Mouse (Mus musculus) midbrain, postnatal 0 days (tissue): ENCODE results near the gene Mab21l3. TPM values are rescaled to one million over a fixed set of nuclear protein-coding genes. Genes with fewer than 3 reads are reported as not detected.

Source experiments
- ATAC-seq: fragments of 200-750 bp; cut with Nextera tagmentation; 2 replicates; pipeline ENCODE4 v1.8.0; 2017; ENCODE audit warnings: moderate number of reproducible peaks, mild to moderate bottlenecking, moderate TSS enrichment, moderate library complexity; ENCODE audit not compliant: low FRiP score
- DNase-seq: peaks from one replicate; pipeline ENCODE4 v3.0.0-alpha.2; 2015; ENCODE audit warnings: low spot score
- H3K27ac ChIP-seq: fragments of 300-500 bp; sonication (generic); 2 replicates; pipeline ENCODE4 v1.5.1; 2014; ENCODE audit warnings: low read depth, mild to moderate bottlenecking, low read length, mixed read lengths
- H3K27me3 ChIP-seq: fragments of 300-500 bp; sonication (generic); 2 replicates; pipeline ENCODE4 v1.6.1; 2014; ENCODE audit warnings: low read length, control low read depth, mixed read lengths; ENCODE audit not compliant: insufficient read depth
- H3K36me3 ChIP-seq: fragments of 300-500 bp; sonication (generic); 2 replicates; pipeline ENCODE4 v1.6.1; 2014; ENCODE audit warnings: low read length, control low read depth, mixed read lengths; ENCODE audit not compliant: insufficient read depth
- H3K4me1 ChIP-seq: fragments of 300-500 bp; sonication (generic); 2 replicates; pipeline ENCODE4 v1.6.1; 2014; ENCODE audit warnings: mild to moderate bottlenecking, control low read depth, antibody characterized with exemption, low read length, mixed read lengths; ENCODE audit not compliant: insufficient read depth
- H3K4me2 ChIP-seq: fragments of 300-500 bp; sonication (generic); 2 replicates; pipeline ENCODE4 v1.6.1; 2014; ENCODE audit warnings: low read depth, mild to moderate bottlenecking, low read length, mixed read lengths; ENCODE audit not compliant: poor library complexity, severe bottlenecking
- H3K4me3 ChIP-seq: fragments of 300-500 bp; sonication (generic); 2 replicates; pipeline ENCODE4 v1.5.1; 2014; ENCODE audit warnings: low read depth, mild to moderate bottlenecking, low read length, moderate library complexity
- H3K9ac ChIP-seq: fragments of 300-500 bp; sonication (generic); replicated peaks from 2 replicates; pipeline ENCODE4 v1.6.1; 2014; ENCODE audit warnings: mild to moderate bottlenecking, low read length, moderate library complexity, mixed read lengths; ENCODE audit not compliant: poor library complexity, severe bottlenecking
- H3K9me3 ChIP-seq: fragments of 300-500 bp; sonication (generic); 2 replicates; pipeline ENCODE4 v1.6.1; 2016; ENCODE audit warnings: low read length, control low read depth
- CTCF ChIP-seq: IDR thresholded peaks from 2 replicates; pipeline ENCODE4 v1.5.1; 2016; ENCODE audit warnings: antibody characterized with exemption, mild to moderate bottlenecking
- WGBS: fragments of 180-500 bp; shearing (Covaris S2); extraction: QIAGEN DNeasy Blood & Tissue Kit; methylation state at CpG from one replicate; pipeline ENCODE4 v1.1.7; 2014; 5-methylcytosine and 5-hydroxymethylcytosine counted together
- polyA plus RNA-seq: library from polyadenylated mRNA; unstranded; fragments of >200 nt; fragmentation: Nextera tagmentation; extraction: Ambion mirVana; gene quantifications from 2 replicates; pipeline ENCODE4 v1.2.1, GENCODE M21; 2015
- total RNA-seq: library from RNA; depleted of rRNA; stranded (reverse); fragments of >200 nt; gene quantifications from 2 replicates; pipeline ENCODE4 v1.2.3, GENCODE M21; 2014

Mab21l3 gene
- total and polyA plus RNA-seq, 2 experiments from 2014 or later, result 0.22 TPM; not detected in 1

GRCm38 (mm10) chr3:101811931-101812330 is 36.8 kb downstream of the Mab21l3 start:
- Histone ChIP-seq H3K9me3 (no peaks in the 10 kb centered on the region), H3K9ac (no peak overlapping the region), H3K4me2 (no peak overlapping the region), H3K27ac (no peak overlapping the region), H3K4me3 (no peak overlapping the region), H3K36me3 (no peaks in the 10 kb centered on the region), H3K27me3 (no peaks in the 10 kb centered on the region), H3K4me1 (no peaks in the 10 kb centered on the region)
- no peak for DNase-seq
- ATAC-seq, result no peak
- WGBS, result 78% methylated on average over 4 of the region's 4 CpGs
- TF ChIP-seq CTCF, result no peak

- H3K4me2 ChIP-seq, result no peak overlapping the region
- ATAC-seq (no peak), DNase-seq (no peak)
- WGBS, result 97% methylated on average over 6 of the region's 6 CpGs
- no peak for TF ChIP-seq CTCF
- H3K4me3 ChIP-seq, result no peak overlapping the region
- no peaks in the 10 kb centered on the region for H3K36me3 ChIP-seq
- no peaks in the 10 kb centered on the region for H3K9me3 ChIP-seq
- H3K4me1 ChIP-seq, result 0 out of 2 replicates have a peak, but pooled peaks cover 3% of the 10 kb centered on the region
- H3K27me3 ChIP-seq, result no peaks in the 10 kb centered on the region; the same call in 1 of the 2 replicates
- H3K27ac ChIP-seq, result no peak overlapping the region
- H3K9ac ChIP-seq, result no peak overlapping the region
Observed at GRCm38 (mm10) chr3:101807646-101808045, 41.1 kb downstream of the Mab21l3 start.

- Histone ChIP-seq H3K27ac (no peak overlapping the region), H3K4me2 (no peak overlapping the region), H3K9ac (no peak overlapping the region), H3K4me1 (0 out of 2 replicates have a peak, but pooled peaks cover 3% of the 10 kb centered on the region), H3K9me3 (no peaks in the 10 kb centered on the region), H3K27me3 (no peaks in the 10 kb centered on the region; the same call in 1 of the 2 replicates), H3K36me3 (no peaks in the 10 kb centered on the region), H3K4me3 (no peak overlapping the region)
- DNase-seq (peak; percentile 84), ATAC-seq (peak; percentile 67)
- 41% methylated on average over 4 of the region's 4 CpGs for WGBS
- no peak for TF ChIP-seq CTCF
Observed at GRCm38 (mm10) chr3:101806941-101807340, 41.8 kb downstream of the Mab21l3 start.

- Histone ChIP-seq H3K9ac (no peak overlapping the region), H3K36me3 (no peaks in the 10 kb centered on the region), H3K4me3 (no peak overlapping the region), H3K27me3 (no peaks in the 10 kb centered on the region; the same call in 1 of the 2 replicates), H3K9me3 (no peaks in the 10 kb centered on the region), H3K4me1 (0 out of 2 replicates have a peak, but pooled peaks cover 3% of the 10 kb centered on the region), H3K4me2 (peak overlapping the region; percentile 7; the same call in 1 of the 2 replicates), H3K27ac (no peak overlapping the region)
- WGBS, result 8% methylated on average over 16 of the region's 16 CpGs
- DNase-seq (peak; percentile 85), ATAC-seq (peak; percentile 88)
- TF ChIP-seq CTCF, result peak; percentile 94
Observed at GRCm38 (mm10) chr3:101806149-101806548, 42.6 kb downstream of the Mab21l3 start.

GRCm38 (mm10) chr3:101805562-101806004 is 43.2 kb downstream of the Mab21l3 start:
- 35% methylated on average over 13 of the region's 13 CpGs for WGBS
- Histone ChIP-seq H3K9ac (no peak overlapping the region), H3K27me3 (no peaks in the 10 kb centered on the region; the same call in 1 of the 2 replicates), H3K27ac (no peak overlapping the region), H3K36me3 (no peaks in the 10 kb centered on the region), H3K4me3 (no peak overlapping the region), H3K9me3 (no peaks in the 10 kb centered on the region), H3K4me2 (no peak overlapping the region), H3K4me1 (0 out of 2 replicates have a peak, but pooled peaks cover 3% of the 10 kb centered on the region)
- TF ChIP-seq CTCF, result no peak
- ATAC-seq (no peak), DNase-seq (no peak)

- Histone ChIP-seq H3K4me3 (no peak overlapping the region), H3K9ac (no peak overlapping the region), H3K4me2 (no peak overlapping the region), H3K36me3 (no peaks in the 10 kb centered on the region), H3K9me3 (no peaks in the 10 kb centered on the region), H3K27me3 (no peaks in the 10 kb centered on the region; the same call in 1 of the 2 replicates), H3K27ac (no peak overlapping the region), H3K4me1 (0 out of 2 replicates have a peak, but pooled peaks cover 3% of the 10 kb centered on the region)
- no peak for TF ChIP-seq CTCF
- 57% methylated on average over 11 of the region's 11 CpGs for WGBS
- DNase-seq (no peak), ATAC-seq (no peak)
Observed at GRCm38 (mm10) chr3:101804971-101805561, 43.7 kb downstream of the Mab21l3 start.
